Mouse (Mus musculus) spleen, adult 12 weeks (tissue): ENCODE data around the gene Gm42906.

Source experiments
- DNase-seq: peaks from one replicate; pipeline ENCODE4 v3.0.0; 2022; ENCODE audit warnings: low spot score

The Gm42906 gene

GRCm38 (mm10) chr5:151232576-151233299, 195.2 kb downstream of the Gm42906 start:
- no peak for DNase-seq

- no peak for DNase-seq
Measured at GRCm38 (mm10) chr5:151231861-151232260, 196.1 kb downstream of the Gm42906 start.

- no peak for DNase-seq
Measured at GRCm38 (mm10) chr5:151231411-151231810, 196.6 kb downstream of the Gm42906 start.

- DNase-seq: no peak
Measured at GRCm38 (mm10) chr5:151230427-151230826, 197.5 kb downstream of the Gm42906 start.

GRCm38 (mm10) chr5:151228367-151229005, 199.5 kb downstream of the Gm42906 start:
- no peak for DNase-seq

- no peak for DNase-seq
Measured at GRCm38 (mm10) chr5:151223696-151224366, 204.1 kb downstream of the Gm42906 start.

- DNase-seq: no peak
Measured at GRCm38 (mm10) chr5:151222791-151223190, 205.2 kb downstream of the Gm42906 start.

GRCm38 (mm10) chr5:151218689-151219115, 209.3 kb downstream of the Gm42906 start:
- no peak for DNase-seq

- no peak for DNase-seq
Measured at GRCm38 (mm10) chr5:151213097-151213496, 214.9 kb downstream of the Gm42906 start.

- no peak for DNase-seq
Measured at GRCm38 (mm10) chr5:151210869-151211268, 217.1 kb downstream of the Gm42906 start.

- DNase-seq: no peak
Measured at GRCm38 (mm10) chr5:151210060-151210459, 217.9 kb downstream of the Gm42906 start.

- no peak for DNase-seq
Measured at GRCm38 (mm10) chr5:151205017-151205416, 222.9 kb downstream of the Gm42906 start.

GRCm38 (mm10) chr5:151202925-151203324, 225.0 kb downstream of the Gm42906 start:
- no peak for DNase-seq

GRCm38 (mm10) chr5:151201220-151201619, 226.7 kb downstream of the Gm42906 start:
- no peak for DNase-seq

- DNase-seq: no peak
Measured at GRCm38 (mm10) chr5:151199235-151199634, 228.7 kb downstream of the Gm42906 start.

- DNase-seq: no peak
Measured at GRCm38 (mm10) chr5:151196603-151197272, 231.2 kb downstream of the Gm42906 start.

GRCm38 (mm10) chr5:151193885-151194520, 234.0 kb downstream of the Gm42906 start:
- DNase-seq: no peak

- DNase-seq: no peak
Measured at GRCm38 (mm10) chr5:151192266-151192665, 235.7 kb downstream of the Gm42906 start.

- DNase-seq: no peak
Measured at GRCm38 (mm10) chr5:151190764-151191163, 237.2 kb downstream of the Gm42906 start.

GRCm38 (mm10) chr5:151189789-151190378, 238.1 kb downstream of the Gm42906 start:
- DNase-seq: no peak

GRCm38 (mm10) chr5:151189321-151189720, 238.6 kb downstream of the Gm42906 start:
- no peak for DNase-seq

GRCm38 (mm10) chr5:151188659-151189058, 239.3 kb downstream of the Gm42906 start:
- DNase-seq: no peak
